Mouse (Mus musculus): ENCODE data around the gene Gm773. TPM values are rescaled to one million over a fixed set of nuclear protein-coding genes. Genes with fewer than 3 reads are reported as not detected.
"Not testable (repeated sequence)": the region's sequence is repeated elsewhere in the genome, so short reads cannot be mapped to it uniquely, and the experiment has no call there.

The Gm773 gene
- not detected in 2 replicates for polyA plus RNA-seq (2012; rRNA removed)

DNA sequence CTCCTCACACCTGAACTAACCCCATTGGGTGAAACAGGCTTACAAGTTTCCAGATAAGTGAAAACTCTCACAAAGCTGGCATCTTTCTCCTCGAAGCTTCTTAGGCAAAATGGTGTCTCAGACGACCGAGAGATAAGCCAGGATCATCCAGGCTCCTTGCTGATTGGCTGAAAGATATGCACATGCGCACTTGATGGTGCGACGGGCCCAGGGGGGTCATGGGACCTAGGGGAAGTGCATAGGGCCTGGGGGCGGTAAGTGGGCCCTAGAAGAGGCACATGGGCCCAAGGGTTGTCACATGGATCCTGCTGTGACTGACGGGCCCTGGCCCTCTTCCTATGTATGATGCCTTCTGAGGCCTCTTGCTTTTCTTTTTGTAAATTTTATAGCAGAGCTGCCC lies at the start of gene Gm773:
TSS of gene Gm773 (minus strand) at position 111 of the 400 bp plus-strand sequence.
- H3K27ac ChIP-seq (ENCODE audit: control insufficient read depth, insufficient read depth, low read length): no peak within 1 kb of the TSS
- no peaks in the 10 kb centered on the region for H3K36me3 ChIP-seq (ENCODE audit: control insufficient read depth, insufficient read depth, low read length)
- WGBS: 95% methylated on average over 8 of the region's 8 CpGs
- H3K4me1 ChIP-seq (replicated peaks; ENCODE audit: control insufficient read depth, insufficient read depth, low read length): no peaks in the 10 kb centered on the region
- H3K4me3 ChIP-seq (ENCODE audit: control insufficient read depth, insufficient read depth, low read length): no peak within 1 kb of the TSS
- no peak for DNase-seq
- TF ChIP-seq CTCF (IDR thresholded peaks at IDR 0.05; ENCODE audit: borderline replicate concordance, control insufficient read depth, extremely low read depth, insufficient read depth, low read length, poor library complexity): no peak
- TF ChIP-seq POLR2A (IDR thresholded peaks at IDR 0.05; ENCODE audit: control insufficient read depth, extremely low read depth, insufficient read depth, low read length, poor library complexity): no peak
- H3K27me3 ChIP-seq (ENCODE audit: control insufficient read depth, insufficient read depth, low read length): no peaks in the 10 kb centered on the region

DNA sequence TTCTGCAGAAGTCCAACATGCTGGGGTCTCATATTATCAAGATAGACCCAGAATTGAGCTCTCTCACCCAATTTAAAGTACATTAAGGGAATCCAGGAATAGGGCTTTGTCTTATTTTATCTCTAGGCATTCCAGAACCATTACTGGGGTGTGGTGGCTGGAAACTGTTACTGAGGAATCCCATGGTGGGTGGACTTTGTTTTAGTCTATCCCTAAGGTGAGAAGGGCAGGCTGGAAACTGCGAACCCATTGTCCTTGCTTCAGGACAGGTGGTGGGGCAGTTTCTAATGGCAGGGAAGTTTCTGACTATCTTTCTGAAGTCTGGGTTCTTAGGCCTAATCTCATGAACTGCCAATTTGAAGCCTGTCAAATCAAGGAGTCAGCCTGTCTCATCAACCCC lies 26.2 kb downstream of the Gm773 start:
- H3K4me3 ChIP-seq (ENCODE audit: control insufficient read depth, insufficient read depth, low read length); DNase-seq; H3K36me3 ChIP-seq (ENCODE audit: control insufficient read depth, insufficient read depth, low read length); H3K27me3 ChIP-seq (ENCODE audit: control insufficient read depth, insufficient read depth, low read length); H3K4me1 ChIP-seq (replicated peaks; ENCODE audit: control insufficient read depth, insufficient read depth, low read length); H3K27ac ChIP-seq (ENCODE audit: control insufficient read depth, insufficient read depth, low read length): not testable (repeated sequence)
- WGBS: no CpG with 5 or more reads among the region's 1 CpGs

DNA sequence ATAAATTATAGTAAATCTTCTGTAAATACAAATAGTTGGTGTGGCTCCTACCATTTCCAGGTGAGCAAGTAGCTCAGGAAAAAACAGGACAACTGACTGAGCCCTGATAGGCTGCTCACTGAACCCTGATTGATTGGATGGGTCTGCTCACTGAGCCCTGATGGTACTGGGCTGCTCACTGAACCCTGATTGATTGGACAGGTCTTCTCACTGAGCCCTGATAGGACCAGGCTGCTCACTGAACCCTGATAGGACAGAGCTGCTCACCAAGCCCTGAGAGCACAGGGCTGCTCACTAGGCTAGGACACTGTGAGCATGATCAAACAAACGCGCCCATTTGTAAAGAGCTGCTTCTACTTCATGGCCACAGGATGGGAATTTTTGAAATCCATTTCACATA lies 61.3 kb downstream of the Gm773 start:
- no peak overlapping the region for H3K27ac ChIP-seq (ENCODE audit: control insufficient read depth, insufficient read depth, low read length)
- TF ChIP-seq POLR2A (IDR thresholded peaks at IDR 0.05; ENCODE audit: control insufficient read depth, extremely low read depth, insufficient read depth, low read length, poor library complexity) (no peak), CTCF (IDR thresholded peaks at IDR 0.05; ENCODE audit: borderline replicate concordance, control insufficient read depth, extremely low read depth, insufficient read depth, low read length, poor library complexity) (no peak)

More for the DNA sequence above, 61.3 kb downstream of the Gm773 start:
- Histone ChIP-seq H3K27me3 (ENCODE audit: control insufficient read depth, insufficient read depth, low read length) (no peaks in the 10 kb centered on the region), H3K4me1 (replicated peaks; ENCODE audit: control insufficient read depth, insufficient read depth, low read length) (no peaks in the 10 kb centered on the region), H3K36me3 (ENCODE audit: control insufficient read depth, insufficient read depth, low read length) (no peaks in the 10 kb centered on the region), H3K4me3 (ENCODE audit: control insufficient read depth, insufficient read depth, low read length) (no peak overlapping the region)
- WGBS: 100% methylated on average over 2 of the region's 2 CpGs
- DNase-seq: no peak

Other genes with a start within 250 kb of the Gm773 start
- not detected in 2 replicates for gene 3830403N18Rik, start 76.3 kb downstream of the Gm773 start, polyA plus RNA-seq (2012; rRNA removed)
- 0.36 and 0.42 TPM in 2 replicates for gene Zfp449, start 133.5 kb upstream of the Gm773 start, polyA plus RNA-seq (2012; rRNA removed)
- gene Smim10l2a, start 161.7 kb upstream of the Gm773 start, polyA plus RNA-seq (2012; rRNA removed): 0.83 and 0.86 TPM in 2 replicates
- not detected in 2 replicates for gene Gm2174, start 235.1 kb upstream of the Gm773 start, polyA plus RNA-seq (2012; rRNA removed)
- 16.6 and 24.0 TPM in 2 replicates for gene Ints6l, start 242.0 kb upstream of the Gm773 start, polyA plus RNA-seq (2012; rRNA removed)

All from thymus, adult 2 months (tissue).